Mouse (Mus musculus) midbrain, embryonic 12.5 days (tissue): ENCODE measurements at regions not wholly inside any gene's neighbourhood (a gene's known extent, or its start where the extent isn't known, plus 50 kb on each side); places are given as distances from the start of the nearest gene placed in this dataset.

ENCODE experiments used
- ATAC-seq: fragments of 200-750 bp; cut with Nextera tagmentation; 2 replicates; pipeline ENCODE4 v1.8.0; 2017; ENCODE audit warnings: low read depth, moderate TSS enrichment, moderate library complexity; ENCODE audit not compliant: low FRiP score
- H3K27ac ChIP-seq: fragments of 300-500 bp; sonication (generic); replicated peaks from 2 replicates; pipeline ENCODE4 v1.5.1; 2016; ENCODE audit warnings: mild to moderate bottlenecking
- H3K27me3 ChIP-seq: fragments of 300-500 bp; sonication (generic); 2 replicates; pipeline ENCODE4 v1.6.1; 2016; ENCODE audit warnings: mild to moderate bottlenecking
- H3K36me3 ChIP-seq: fragments of 300-500 bp; sonication (generic); 2 replicates; pipeline ENCODE4 v1.6.1; 2016
- H3K4me1 ChIP-seq: fragments of 300-500 bp; sonication (generic); 2 replicates; pipeline ENCODE4 v1.6.1; 2016
- H3K4me2 ChIP-seq: fragments of 300-500 bp; sonication (generic); replicated peaks from 2 replicates; pipeline ENCODE4 v1.6.1; 2016; ENCODE audit warnings: mild to moderate bottlenecking, moderate library complexity
- H3K4me3 ChIP-seq: fragments of 300-500 bp; sonication (generic); 2 replicates; pipeline ENCODE4 v1.5.1; 2016; ENCODE audit warnings: mild to moderate bottlenecking
- H3K9ac ChIP-seq: fragments of 300-500 bp; sonication (generic); replicated peaks from 2 replicates; pipeline ENCODE4 v1.6.1; 2016; ENCODE audit warnings: mild to moderate bottlenecking, moderate library complexity
- H3K9me3 ChIP-seq: fragments of 300-500 bp; sonication (generic); 2 replicates; pipeline ENCODE4 v1.6.1; 2016; ENCODE audit warnings: mild to moderate bottlenecking
- WGBS: fragments of 180-500 bp; shearing (Covaris S2); methylation state at CpG from one replicate; pipeline ENCODE4 v1.1.7; 2016; 5-methylcytosine and 5-hydroxymethylcytosine counted together

DNA sequence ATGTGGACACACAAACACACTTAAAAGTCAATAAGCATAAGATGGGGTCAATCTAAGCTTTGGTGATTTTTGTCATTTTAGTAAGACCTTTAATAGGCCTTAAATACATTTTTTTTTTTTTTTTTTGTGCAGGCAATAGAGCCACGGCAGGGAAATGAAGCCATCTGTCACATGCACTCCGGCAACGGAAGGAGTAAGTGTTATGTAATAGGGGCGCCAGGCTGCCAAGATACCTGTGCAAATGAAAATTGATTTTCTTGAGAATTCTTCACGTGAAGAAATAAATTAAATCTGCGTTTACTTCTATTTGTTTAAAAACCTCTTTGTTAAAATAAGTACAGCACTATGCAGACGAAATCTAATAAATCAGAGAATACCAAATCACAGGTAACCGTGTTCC lies 54.6 kb upstream of the Card11 start:
- no peaks in the 10 kb centered on the region for H3K36me3 ChIP-seq

DNA sequence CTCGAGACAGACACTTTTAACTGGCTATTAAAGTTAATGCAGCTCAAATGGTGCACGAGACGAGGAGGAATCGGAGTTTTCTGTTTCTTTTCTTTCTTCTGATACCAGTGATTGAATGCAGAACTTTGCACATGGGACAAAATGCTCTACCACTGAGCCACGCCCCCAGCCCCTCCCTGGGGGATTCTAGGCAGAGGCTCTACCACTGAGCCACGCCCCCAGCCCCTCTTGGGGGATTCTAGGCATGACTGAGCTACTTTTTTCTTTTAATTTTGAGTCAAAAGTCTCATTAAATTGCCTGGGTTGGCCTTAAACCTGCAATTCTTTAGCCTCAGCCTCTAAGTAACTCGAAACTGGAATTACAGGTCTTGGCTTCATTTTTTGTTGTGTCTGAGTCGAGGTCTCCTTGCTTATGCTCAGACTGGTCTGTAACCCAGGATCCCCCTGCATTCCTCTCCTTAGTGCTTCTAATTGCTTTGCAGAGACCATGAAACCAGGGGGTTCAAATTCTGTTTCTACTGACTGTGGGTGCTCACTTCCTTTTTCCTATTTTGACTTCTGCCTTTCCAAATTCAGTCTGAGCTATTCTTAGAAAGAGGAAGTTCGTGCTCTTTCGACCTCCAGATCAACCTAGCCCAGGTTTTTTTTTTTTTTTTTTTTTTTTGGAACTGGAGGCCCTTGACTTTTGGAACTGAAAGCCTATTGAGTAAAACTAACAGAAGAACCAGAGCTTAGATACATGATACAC lies 55.4 kb upstream of the Card11 start:
- Histone ChIP-seq H3K4me2 (no peak overlapping the region), H3K4me1 (no peaks in the 10 kb centered on the region), H3K36me3 (no peaks in the 10 kb centered on the region), H3K9ac (no peak overlapping the region), H3K27me3 (no peaks in the 10 kb centered on the region), H3K27ac (no peak overlapping the region), H3K4me3 (no peak overlapping the region), H3K9me3 (peaks cover 10% of the 10 kb centered on the region; the same call in 1 of the 2 replicates)
- no peak for ATAC-seq
- WGBS, result 87% methylated on average over 10 of the region's 10 CpGs

More for the DNA sequence above, 54.6 kb upstream of the Card11 start:
- no peak overlapping the region for H3K4me3 ChIP-seq
- no peaks in the 10 kb centered on the region for H3K4me1 ChIP-seq
- H3K27ac ChIP-seq, result no peak overlapping the region
- H3K27me3 ChIP-seq, result no peaks in the 10 kb centered on the region
- peaks cover 10% of the 10 kb centered on the region; the same call in 1 of the 2 replicates for H3K9me3 ChIP-seq
- WGBS, result 91% methylated on average over 8 of the region's 8 CpGs
- no peak overlapping the region for H3K4me2 ChIP-seq
- no peak overlapping the region for H3K9ac ChIP-seq
- ATAC-seq, result no peak

GRCm38 (mm10) chr5:141058141-141058540 lies 57.8 kb upstream of the Card11 start:
- 74% methylated on average over 7 of the region's 7 CpGs for WGBS
- ATAC-seq, result no peak
- no peaks in the 10 kb centered on the region for H3K36me3 ChIP-seq
- H3K27me3 ChIP-seq, result no peaks in the 10 kb centered on the region
- H3K27ac ChIP-seq, result no peak overlapping the region
- no peak overlapping the region for H3K9ac ChIP-seq
- H3K4me3 ChIP-seq, result no peak overlapping the region
- 0 out of 2 replicates have a peak, but pooled peaks cover 4% of the 10 kb centered on the region for H3K9me3 ChIP-seq
- H3K4me1 ChIP-seq, result no peaks in the 10 kb centered on the region
- no peak overlapping the region for H3K4me2 ChIP-seq

GRCm38 (mm10) chr5:141058863-141059262 lies 58.5 kb upstream of the Card11 start:
- Histone ChIP-seq H3K4me1 (no peaks in the 10 kb centered on the region), H3K9me3 (0 out of 2 replicates have a peak, but pooled peaks cover 4% of the 10 kb centered on the region), H3K27ac (no peak overlapping the region), H3K27me3 (no peaks in the 10 kb centered on the region), H3K4me2 (no peak overlapping the region), H3K9ac (no peak overlapping the region), H3K36me3 (no peaks in the 10 kb centered on the region), H3K4me3 (no peak overlapping the region)
- ATAC-seq, result no peak
- WGBS, result 46% methylated on average over 1 of the region's 1 CpGs

DNA sequence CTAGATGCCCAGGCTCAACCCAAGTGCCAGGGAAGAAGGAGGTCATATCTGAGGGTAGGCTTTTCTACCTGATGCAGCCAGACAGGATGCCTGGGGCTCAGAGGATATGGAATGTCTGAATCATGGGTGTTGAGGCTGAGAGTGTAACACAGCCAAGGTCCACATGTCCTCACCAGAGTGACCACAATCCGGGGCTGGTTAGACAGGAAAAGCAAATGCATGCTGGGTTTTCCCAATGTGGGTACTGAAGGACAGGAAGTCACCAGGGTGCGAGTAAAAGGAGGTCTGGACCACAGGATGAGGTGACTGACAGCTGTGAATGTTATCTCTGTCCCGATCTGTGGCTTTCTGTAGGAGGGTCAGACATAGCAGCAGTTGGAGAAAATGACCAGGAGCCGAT lies 61.8 kb upstream of the Card11 start:
- Histone ChIP-seq H3K4me1 (no peaks in the 10 kb centered on the region), H3K4me3 (no peak overlapping the region), H3K27me3 (no peaks in the 10 kb centered on the region), H3K9ac (no peak overlapping the region), H3K36me3 (no peaks in the 10 kb centered on the region), H3K9me3 (no peaks in the 10 kb centered on the region), H3K27ac (no peak overlapping the region), H3K4me2 (no peak overlapping the region)
- no peak for ATAC-seq
- 79% methylated on average over 4 of the region's 4 CpGs for WGBS

DNA sequence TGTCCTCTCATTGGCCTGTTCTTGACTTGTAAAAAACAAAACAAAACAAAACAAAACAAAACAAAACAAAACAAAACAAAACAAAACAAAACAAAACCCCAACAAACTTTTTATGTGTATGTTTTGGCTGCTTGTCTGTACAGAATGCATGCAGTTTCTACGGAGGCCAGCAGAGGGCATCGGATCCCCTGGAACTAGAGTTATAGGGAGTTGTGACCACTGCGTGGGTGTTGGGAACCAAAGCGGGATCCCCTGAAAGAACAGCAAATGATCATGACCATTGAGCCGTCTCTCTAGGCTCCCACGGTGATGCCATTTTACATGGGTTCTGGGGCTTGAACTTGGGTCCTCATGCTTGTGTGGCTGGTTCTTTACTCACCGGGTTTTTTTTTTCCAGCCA lies 67.2 kb upstream of the Card11 start:
- 81% methylated on average over 7 of the region's 7 CpGs for WGBS
- no peak for ATAC-seq
- H3K4me2 ChIP-seq, result no peak overlapping the region
- no peaks in the 10 kb centered on the region for H3K9me3 ChIP-seq
- H3K4me1 ChIP-seq, result no peaks in the 10 kb centered on the region
- no peak overlapping the region for H3K4me3 ChIP-seq
- no peak overlapping the region for H3K27ac ChIP-seq
- no peak overlapping the region for H3K9ac ChIP-seq
- no peaks in the 10 kb centered on the region for H3K27me3 ChIP-seq
- H3K36me3 ChIP-seq, result no peaks in the 10 kb centered on the region

GRCm38 (mm10) chr5:141074457-141074856 lies 74.1 kb upstream of the Card11 start:
- Histone ChIP-seq H3K4me3 (no peak overlapping the region), H3K36me3 (no peaks in the 10 kb centered on the region), H3K4me1 (no peaks in the 10 kb centered on the region; the same call in 1 of the 2 replicates), H3K9me3 (no peaks in the 10 kb centered on the region), H3K27ac (no peak overlapping the region), H3K27me3 (no peaks in the 10 kb centered on the region), H3K9ac (no peak overlapping the region), H3K4me2 (no peak overlapping the region)
- ATAC-seq, result no peak
- 77% methylated on average over 3 of the region's 3 CpGs for WGBS

- H3K4me2 ChIP-seq, result no peak overlapping the region
- no peaks in the 10 kb centered on the region; the same call in 1 of the 2 replicates for H3K4me1 ChIP-seq
- no peak for ATAC-seq
- WGBS, result 62% methylated on average over 7 of the region's 7 CpGs
- H3K27me3 ChIP-seq, result no peaks in the 10 kb centered on the region
- H3K36me3 ChIP-seq, result no peaks in the 10 kb centered on the region
- H3K9me3 ChIP-seq, result no peaks in the 10 kb centered on the region
- H3K4me3 ChIP-seq, result no peak overlapping the region
- H3K9ac ChIP-seq, result no peak overlapping the region
- no peak overlapping the region for H3K27ac ChIP-seq
Observed at GRCm38 (mm10) chr5:141076158-141076557, 75.8 kb upstream of the Card11 start.

GRCm38 (mm10) chr5:141076942-141077341 lies 76.6 kb upstream of the Card11 start:
- 92% methylated on average over 2 of the region's 2 CpGs for WGBS
- no peaks in the 10 kb centered on the region for H3K27me3 ChIP-seq
- no peaks in the 10 kb centered on the region for H3K9me3 ChIP-seq
- no peak overlapping the region for H3K9ac ChIP-seq
- no peaks in the 10 kb centered on the region; the same call in 1 of the 2 replicates for H3K4me1 ChIP-seq
- H3K4me3 ChIP-seq, result no peak overlapping the region
- no peak overlapping the region for H3K27ac ChIP-seq
- no peaks in the 10 kb centered on the region for H3K36me3 ChIP-seq
- H3K4me2 ChIP-seq, result no peak overlapping the region
- no peak for ATAC-seq

- H3K4me3 ChIP-seq, result no peak overlapping the region
- ATAC-seq, result no peak
- no peaks in the 10 kb centered on the region for H3K9me3 ChIP-seq
- no peak overlapping the region for H3K9ac ChIP-seq
- no peaks in the 10 kb centered on the region for H3K27me3 ChIP-seq
- H3K4me1 ChIP-seq, result peaks cover 9% of the 10 kb centered on the region; the same call in 1 of the 2 replicates
- H3K36me3 ChIP-seq, result no peaks in the 10 kb centered on the region
- H3K4me2 ChIP-seq, result no peak overlapping the region
- H3K27ac ChIP-seq, result no peak overlapping the region
- WGBS, result 85% methylated on average over 5 of the region's 5 CpGs
Observed at GRCm38 (mm10) chr5:141080896-141081295, 80.5 kb upstream of the Card11 start.

DNA sequence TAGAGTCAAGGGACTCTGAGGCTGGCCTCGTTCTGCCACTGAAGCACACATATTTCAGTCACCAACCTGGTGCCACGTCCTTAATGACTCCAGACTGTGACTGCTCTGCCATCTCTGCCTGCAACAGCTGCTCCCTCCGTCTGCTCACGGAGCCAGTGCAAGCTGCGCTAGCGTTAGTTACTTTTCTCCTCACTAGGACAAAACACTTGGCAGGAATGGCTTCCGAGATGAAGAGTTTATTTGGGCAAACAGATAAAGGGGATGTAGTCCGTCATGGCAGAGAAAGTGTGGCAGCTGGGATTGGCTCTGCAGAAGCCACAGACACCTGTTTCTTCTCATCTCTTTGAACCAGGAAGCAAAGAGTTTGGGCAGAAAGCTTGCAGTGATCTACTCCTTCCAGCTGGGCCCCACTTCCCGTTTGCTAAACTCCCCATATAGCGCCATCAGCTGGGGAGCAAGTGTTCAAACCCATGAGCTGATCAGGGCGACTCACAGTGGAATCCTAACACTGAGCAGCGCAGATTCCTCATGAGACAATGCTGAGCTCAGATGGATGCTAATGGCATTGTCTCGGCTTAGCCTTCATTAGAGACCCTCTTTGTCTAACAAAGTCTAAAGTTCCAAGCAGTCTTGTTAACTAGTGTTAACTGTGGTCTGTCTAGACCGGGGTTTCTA lies 83.8 kb upstream of the Card11 start:
- H3K27ac ChIP-seq, result peak overlapping the region; percentile 42; the same call in 1 of the 2 replicates
- 79% methylated on average over 14 of the region's 14 CpGs for WGBS
- H3K4me1 ChIP-seq, result peaks cover 9% of the 10 kb centered on the region; the same call in 1 of the 2 replicates
- no peaks in the 10 kb centered on the region for H3K36me3 ChIP-seq
- no peaks in the 10 kb centered on the region for H3K9me3 ChIP-seq
- ATAC-seq, result no peak
- H3K9ac ChIP-seq, result no peak overlapping the region
- no peak overlapping the region for H3K4me3 ChIP-seq
- no peaks in the 10 kb centered on the region for H3K27me3 ChIP-seq
- H3K4me2 ChIP-seq, result no peak overlapping the region

DNA sequence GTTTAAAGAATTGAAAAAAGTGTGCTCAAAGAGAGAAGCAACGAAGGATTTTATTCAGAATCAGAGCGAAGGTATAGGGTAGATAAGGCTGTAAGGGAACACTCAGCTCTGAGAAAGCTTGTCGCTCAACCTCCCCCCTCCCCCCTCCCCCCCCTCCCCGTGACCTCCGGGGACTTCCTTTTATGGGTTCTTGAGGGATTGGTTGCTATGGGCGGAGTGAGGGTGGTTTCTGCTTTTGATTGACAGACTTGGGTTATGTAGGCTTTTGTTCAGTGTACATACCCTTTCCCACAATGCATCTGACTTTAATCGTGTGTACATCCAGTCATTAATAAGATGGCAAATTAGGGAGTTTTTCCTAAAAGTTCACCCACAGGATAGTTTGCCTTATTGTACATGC lies 84.4 kb upstream of the Card11 start:
- Histone ChIP-seq H3K9ac (no peak overlapping the region), H3K9me3 (no peaks in the 10 kb centered on the region), H3K36me3 (no peaks in the 10 kb centered on the region), H3K4me3 (no peak overlapping the region), H3K27me3 (no peaks in the 10 kb centered on the region), H3K4me1 (peaks cover 9% of the 10 kb centered on the region; the same call in 1 of the 2 replicates), H3K27ac (peak overlapping the region; percentile 42; the same call in 1 of the 2 replicates), H3K4me2 (no peak overlapping the region)
- WGBS, result 43% methylated on average over 7 of the region's 7 CpGs
- ATAC-seq, result no peak
